Mouse (Mus musculus): ENCODE measurements around the gene Stk24.

The Stk24 gene

DNA sequence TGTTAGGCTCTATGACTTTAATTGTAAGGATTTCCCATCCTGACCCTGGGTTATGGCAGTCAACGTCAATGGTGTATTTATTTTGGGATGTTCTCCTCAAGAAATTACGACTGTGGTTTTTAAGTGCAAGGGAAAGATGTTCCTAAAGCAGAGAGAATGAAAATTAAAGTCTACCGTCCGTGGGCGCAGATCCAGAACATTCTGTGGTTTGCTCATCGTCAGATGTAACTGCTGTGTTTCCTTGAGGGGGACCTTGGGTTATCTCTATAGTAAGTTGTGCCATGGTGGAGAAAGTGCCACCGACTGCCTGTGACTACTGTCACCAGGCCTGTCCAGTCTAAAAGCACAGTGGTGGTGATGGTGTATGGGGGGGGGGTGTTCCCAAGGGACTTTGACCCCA is 122.9 kb downstream of the Stk24 start:
- no peak for DNase-seq

DNA sequence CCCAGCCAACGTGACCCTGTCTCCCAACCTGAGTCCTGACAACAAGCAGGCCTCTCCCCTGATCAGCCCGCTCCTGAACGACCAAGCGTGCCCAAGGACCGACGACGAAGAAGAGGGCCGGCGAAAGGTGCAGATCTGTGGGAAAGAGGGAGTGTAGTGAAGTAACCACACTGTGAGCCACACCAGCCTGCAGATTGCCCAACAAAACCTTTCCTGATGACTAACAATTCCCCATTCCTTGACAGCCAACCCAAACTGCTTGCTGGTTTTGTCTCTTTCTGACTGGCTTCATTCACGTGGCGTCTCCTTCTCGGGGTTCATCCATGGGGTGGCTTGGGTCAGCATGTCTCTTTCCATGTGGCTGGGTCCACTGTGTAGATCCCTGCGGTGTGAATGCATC is 124.3 kb downstream of the Stk24 start:
- DNase-seq, result no peak

DNA sequence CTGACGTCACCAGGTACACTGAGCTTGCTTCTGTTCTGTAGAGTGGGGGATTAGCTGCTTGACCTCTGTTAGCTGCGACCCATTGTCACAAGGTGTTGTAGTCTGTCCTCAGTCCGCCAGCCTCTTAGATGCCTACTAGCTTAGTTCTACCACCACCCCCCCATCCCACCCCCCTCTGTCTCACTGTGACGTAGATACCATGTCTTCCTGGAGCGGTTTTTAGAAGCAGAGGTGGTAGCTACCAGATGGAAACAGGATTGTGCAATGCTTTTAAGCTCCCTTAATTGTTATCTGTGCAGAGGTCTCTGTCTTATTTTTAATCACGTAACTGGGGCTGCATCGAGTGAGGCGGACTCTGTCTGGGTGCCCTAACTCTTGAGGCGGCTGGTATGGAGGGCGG is 124.9 kb downstream of the Stk24 start:
- DNase-seq, result no peak

GRCm38 (mm10) chr14:121252542-121252941 is 127.3 kb downstream of the Stk24 start:
- DNase-seq, result no peak

DNA sequence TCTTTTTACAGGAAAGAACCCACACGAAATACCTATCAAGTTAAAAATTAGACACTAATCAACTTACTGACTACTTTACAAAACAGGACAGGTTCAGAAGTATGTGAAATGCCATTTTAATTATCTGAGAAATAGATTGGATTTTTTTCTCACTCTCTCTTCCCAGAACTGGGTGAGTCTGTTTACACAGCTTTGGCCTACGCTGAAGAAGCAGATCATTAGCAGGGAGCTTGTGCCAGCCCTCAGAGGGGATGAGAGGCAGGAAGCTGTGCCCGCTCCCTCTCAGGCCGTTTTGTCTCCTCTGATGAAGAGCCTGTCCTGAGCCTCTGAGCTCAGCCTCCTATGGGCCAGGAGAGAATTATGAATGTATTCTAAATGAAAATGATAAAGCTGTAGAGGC is 128.1 kb downstream of the Stk24 start:
- no peak for DNase-seq

- no peak for DNase-seq
These were observed 128.7 kb downstream of the Stk24 start for GRCm38 (mm10) chr14:121251099-121251498.

DNA sequence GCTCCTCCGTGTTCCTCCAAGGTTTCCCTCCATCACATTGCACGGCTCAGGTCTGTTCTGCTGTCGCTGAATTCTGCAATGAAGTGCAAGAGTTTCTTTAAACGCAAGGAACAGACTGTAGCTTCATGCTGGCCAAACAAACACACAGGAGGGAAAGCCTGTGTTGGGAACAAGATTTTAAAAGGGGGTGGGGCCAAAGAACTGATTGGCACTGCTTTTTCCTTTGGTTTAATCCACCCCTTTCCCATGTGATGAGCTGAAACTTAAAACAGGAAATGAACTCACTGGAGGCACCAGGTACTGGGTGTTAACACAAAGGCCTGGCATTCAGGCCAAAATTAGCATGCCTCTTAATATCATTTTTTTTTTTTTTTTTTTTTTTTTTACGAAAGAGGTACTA is 131.5 kb downstream of the Stk24 start:
- no peak for DNase-seq

- no peak for DNase-seq
These were observed 132.5 kb downstream of the Stk24 start for GRCm38 (mm10) chr14:121247287-121247686.

DNA sequence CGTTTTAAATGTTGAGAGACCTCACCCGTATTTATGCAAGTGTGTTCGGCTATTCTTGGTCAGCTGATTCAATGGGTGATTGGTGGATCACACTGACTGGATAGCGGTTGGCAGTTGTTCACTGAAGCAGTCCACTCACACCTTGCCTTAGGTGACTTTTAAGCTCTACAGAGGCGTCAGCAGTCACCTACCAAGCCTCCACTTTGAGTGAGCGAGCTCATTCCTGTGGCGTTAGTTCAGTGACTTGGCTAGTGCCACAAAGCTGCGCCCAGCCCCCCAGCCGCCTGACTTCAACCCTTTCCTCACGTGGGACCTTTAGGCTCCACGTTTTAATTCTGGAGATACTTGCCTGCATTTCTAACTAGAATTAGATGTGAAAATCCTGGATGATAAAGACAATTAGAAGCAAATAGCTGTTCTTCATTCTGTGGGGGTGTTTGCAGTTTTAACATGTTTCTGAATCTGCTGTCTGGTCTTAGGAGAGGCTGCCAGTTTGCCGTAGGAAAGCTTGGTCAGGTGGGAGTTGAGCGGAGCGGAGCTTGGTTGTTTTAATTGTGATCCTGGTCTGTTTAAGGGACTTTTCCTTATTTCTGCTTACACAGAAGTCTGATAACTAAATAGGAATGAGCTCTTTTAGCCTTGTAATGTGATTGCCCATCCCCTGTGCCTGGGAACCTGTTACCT is 133.6 kb downstream of the Stk24 start:
- no peak for DNase-seq

DNA sequence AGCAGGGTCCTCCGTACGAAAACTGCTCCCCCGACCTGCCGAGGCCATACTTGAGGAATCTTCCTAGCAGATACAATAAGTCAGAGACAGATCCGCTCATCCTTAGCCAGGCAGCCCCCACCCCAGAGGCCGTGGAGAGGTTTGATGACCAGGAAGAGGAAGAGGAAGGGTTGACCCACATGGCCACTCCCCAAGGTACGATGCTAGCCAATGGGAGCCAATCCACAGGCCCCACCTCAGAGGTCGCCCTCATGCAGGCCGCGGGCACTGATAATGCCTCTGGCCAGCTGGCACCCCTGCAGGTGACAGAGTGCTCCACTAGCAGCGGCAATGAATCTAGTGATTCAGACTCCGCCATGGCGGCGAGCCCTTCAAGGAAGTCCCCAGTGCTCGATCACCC is 135.7 kb downstream of the Stk24 start:
- DNase-seq, result no peak

GRCm38 (mm10) chr14:121239386-121239785 is 140.4 kb downstream of the Stk24 start:
- no peak for DNase-seq

DNA sequence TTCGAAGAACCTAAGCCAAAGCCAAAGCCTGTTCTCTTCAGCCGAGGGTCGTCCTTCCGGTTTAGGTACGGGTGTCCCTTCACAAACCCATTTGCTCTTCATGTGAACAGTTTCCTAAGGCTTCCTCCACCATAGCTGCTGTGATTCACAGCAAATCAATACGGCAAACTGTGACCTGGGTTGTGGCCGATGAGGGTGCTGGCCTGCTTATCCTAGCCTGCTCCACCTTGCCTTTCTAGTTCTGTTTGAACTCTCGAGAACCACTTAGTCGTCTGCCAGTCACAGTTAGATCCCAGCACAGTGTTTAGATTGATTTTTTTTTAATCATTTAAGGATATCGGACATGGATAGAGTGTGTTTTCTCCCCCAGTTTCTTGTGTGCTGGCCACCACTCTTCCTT is 141.1 kb downstream of the Stk24 start:
- no peak for DNase-seq

DNA sequence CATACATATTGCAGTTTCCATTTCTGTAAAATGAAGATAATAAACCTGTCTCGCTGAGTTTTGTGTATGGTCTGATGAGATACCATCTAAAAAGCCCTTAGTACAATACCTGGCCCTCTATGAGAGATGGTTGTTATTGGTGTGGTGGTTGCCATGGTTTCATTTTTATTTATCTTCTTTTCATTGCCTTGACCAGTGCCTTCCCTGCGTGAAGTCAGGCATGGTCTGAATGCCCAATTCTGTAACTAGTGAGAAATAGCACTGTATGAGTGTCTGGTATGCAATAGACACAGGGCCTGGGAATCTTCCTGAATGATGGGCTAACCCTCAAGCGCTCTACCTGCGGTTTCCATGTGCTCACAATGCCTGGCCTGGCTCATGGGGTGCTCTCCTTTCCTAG is 143.1 kb downstream of the Stk24 start:
- DNase-seq, result no peak
